Mouse (Mus musculus) splenic B cell, adult 2 months (primary cell): ENCODE measurements around the gene Spata31d1b.

Experiments
- DNase-seq: peaks from one replicate; pipeline ENCODE4 v3.0.0-alpha.2; 2011; ENCODE audit warnings: low read depth, low spot score
- H3K27me3 ChIP-seq: 2 replicates; pipeline ENCODE4 v1.6.1; 2012; ENCODE audit warnings: mild to moderate bottlenecking, low read length, moderate library complexity, mixed read lengths; ENCODE audit not compliant: control insufficient read depth, poor library complexity, insufficient read depth, severe bottlenecking
- H3K36me3 ChIP-seq: 2 replicates; pipeline ENCODE4 v1.6.1; 2012; ENCODE audit warnings: mild to moderate bottlenecking, low read length, moderate library complexity, mixed read lengths; ENCODE audit not compliant: control insufficient read depth, poor library complexity, insufficient read depth, severe bottlenecking

The Spata31d1b gene

DNA sequence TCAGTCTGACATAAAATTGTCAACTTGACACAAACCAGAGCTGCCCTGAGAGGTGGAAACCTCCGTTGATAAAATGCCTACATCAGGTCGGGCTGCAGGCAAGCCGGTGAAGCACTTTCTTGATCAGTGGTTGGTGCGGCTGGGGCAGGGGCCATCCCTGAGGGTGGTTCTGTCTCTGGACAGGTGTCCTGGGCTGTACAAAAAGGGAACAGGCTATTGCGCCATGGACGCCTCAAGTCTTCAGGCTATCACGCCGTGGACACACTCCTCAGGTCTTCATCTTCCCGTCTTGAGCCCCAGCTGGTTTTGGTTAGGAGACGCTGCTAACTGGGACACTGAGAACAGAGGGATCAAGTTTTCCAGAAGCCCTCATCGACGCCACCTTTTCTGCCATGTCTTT is 38.2 kb downstream of the Spata31d1b start:
- no peak for DNase-seq
- peaks cover 4% of the 10 kb centered on the region; the same call in 1 of the 2 replicates for H3K36me3 ChIP-seq
- H3K27me3 ChIP-seq = no peaks in the 10 kb centered on the region

- no peaks in the 10 kb centered on the region for H3K27me3 ChIP-seq
- DNase-seq = no peak
- H3K36me3 ChIP-seq = peaks cover 14% of the 10 kb centered on the region
These were observed 44.8 kb downstream of the Spata31d1b start for GRCm38 (mm10) chr13:59756906-59757305.

GRCm38 (mm10) chr13:59762791-59763190 is 50.7 kb downstream of the Spata31d1b start:
- DNase-seq = no peak
- peaks cover 11% of the 10 kb centered on the region for H3K36me3 ChIP-seq
- H3K27me3 ChIP-seq = no peaks in the 10 kb centered on the region

GRCm38 (mm10) chr13:59766786-59767515 is 54.9 kb downstream of the Spata31d1b start:
- no peak for DNase-seq
- Histone ChIP-seq H3K27me3 (no peaks in the 10 kb centered on the region), H3K36me3 (peaks cover 4% of the 10 kb centered on the region; the same call in 1 of the 2 replicates)

GRCm38 (mm10) chr13:59768531-59768930 is 56.4 kb downstream of the Spata31d1b start:
- no peaks in the 10 kb centered on the region for H3K27me3 ChIP-seq
- H3K36me3 ChIP-seq = no peaks in the 10 kb centered on the region
- DNase-seq = no peak
